Comparison of ENCODE assay signal across 20 mouse cellular contexts in genomic region chr5:141345476-141345875, GRCm38 (mm10).
DNase-seq lines count a peak whose midpoint lies in the region; ATAC-seq and TF ChIP-seq lines count a peak whose summit lies in the region.
"Had no signal": no experiment of that assay in that cellular context is flagged by ENCODE, and none has a peak within 500 bp of the region (broad histone marks: within the 10 kb centered on the region; RNA-seq: fewer than 3 reads in every experiment).

No protein-coding gene starts in this region.

- no peak overlapping the region for H3K4me3 ChIP-seq in heart, embryonic 10.5 days
- H3K4me3 ChIP-seq in lung, embryonic 14.5 days (ENCODE audit: low read depth, low read length) = no peak overlapping the region
- H3K4me3 ChIP-seq: forebrain, embryonic 13.5 days; heart, embryonic 15.5 days; hindbrain, embryonic 15.5 days had no signal

- no peaks in the 10 kb centered on the region for H3K27me3 ChIP-seq in heart, embryonic 10.5 days (ENCODE audit: insufficient read depth, poor library complexity, severe bottlenecking)
- no peaks in the 10 kb centered on the region for H3K27me3 ChIP-seq in lung, embryonic 14.5 days (ENCODE audit: insufficient read depth, low read length)
- H3K27me3 ChIP-seq: forebrain, embryonic 13.5 days; heart, embryonic 15.5 days; hindbrain, embryonic 15.5 days had no signal

- no peak for ATAC-seq in lung, embryonic 14.5 days (ENCODE audit: insufficient read depth)
- ATAC-seq: CD4-positive, CD25-positive, alpha-beta regulatory T cell, adult 4 months; forebrain, embryonic 13.5 days; forebrain, postnatal 0 days had no signal

- no peak overlapping the region for H3K9ac ChIP-seq in lung, embryonic 14.5 days
- H3K9ac ChIP-seq: forebrain, embryonic 13.5 days; forebrain, postnatal 0 days; heart, embryonic 15.5 days; hindbrain, embryonic 15.5 days had no signal

- no peak for DNase-seq in heart, embryonic 10.5 days (ENCODE audit: low spot score)
- DNase-seq in heart, postnatal 14 days = no peak
- DNase-seq in lung, embryonic 14.5 days = peak; percentile 22
- no peak for DNase-seq in lung, postnatal 14 days
- DNase-seq in lung, postnatal 10 days = peak; percentile 19
- no peak for DNase-seq in lung, postnatal 25 days (ENCODE audit: low spot score)
- DNase-seq in brain, embryonic 14.5 days (ENCODE audit: low read depth) = peak; percentile 37
- no peak for DNase-seq in embryo, embryonic 11 days
- DNase-seq: adrenal gland, adult 8-10 months; adrenal gland, postnatal 36 days; B cell, adult 2 months; cerebellum, adult 11 months; cerebellum, adult 9-10 months; forebrain, postnatal 0 days; gastrocnemius, postnatal 14 days had no signal

- 38% methylated on average over 5 of the region's 5 CpGs for WGBS in heart, embryonic 10.5 days
- WGBS in lung, embryonic 14.5 days = 52% methylated on average over 5 of the region's 5 CpGs

- H3K9me3 ChIP-seq in heart, embryonic 10.5 days = no peaks in the 10 kb centered on the region
- H3K9me3 ChIP-seq in lung, embryonic 14.5 days (ENCODE audit: low read depth, low read length) = no peaks in the 10 kb centered on the region
- H3K9me3 ChIP-seq: heart, embryonic 15.5 days; hindbrain, embryonic 15.5 days had no signal

- peaks cover 16% of the 10 kb centered on the region for H3K4me1 ChIP-seq in heart, embryonic 10.5 days
- H3K4me1 ChIP-seq in lung, embryonic 14.5 days (ENCODE audit: insufficient read depth) = no peaks in the 10 kb centered on the region

- intact Hi-C loops in heart, postnatal 14 days (cut with DNase I) = no loop called here

- H3K36me3 ChIP-seq in heart, embryonic 10.5 days = peaks cover 11% of the 10 kb centered on the region; the same call in 1 of the 2 replicates
- H3K36me3 ChIP-seq in lung, embryonic 14.5 days (ENCODE audit: insufficient read depth) = no peaks in the 10 kb centered on the region
- H3K36me3 ChIP-seq: G1E; heart, embryonic 15.5 days; hindbrain, embryonic 15.5 days had no signal

- no peak for TF ChIP-seq POLR2A in brain, embryonic 14.5 days (IDR thresholded peaks at IDR 0.05; ENCODE audit: borderline replicate concordance, extremely low read depth, insufficient read depth, insufficient read length, poor library complexity, severe bottlenecking)

- peak overlapping the region; percentile 6; the same call in 1 of the 2 replicates for H3K27ac ChIP-seq in heart, embryonic 10.5 days
- H3K27ac ChIP-seq in lung, embryonic 14.5 days (ENCODE audit: low read depth) = no peak overlapping the region
- H3K27ac ChIP-seq: forebrain, embryonic 13.5 days; hindbrain, embryonic 15.5 days had no signal

- TF ChIP-seq CTCF in lung, embryonic 14.5 days (IDR thresholded peaks at IDR 0.05; ENCODE audit: low read depth) = no peak
- no peak for TF ChIP-seq CTCF in brain, embryonic 14.5 days (IDR thresholded peaks at IDR 0.05; ENCODE audit: borderline replicate concordance, extremely low read depth, insufficient read depth, insufficient read length)

- no peak overlapping the region for H3K4me2 ChIP-seq in lung, embryonic 14.5 days
- H3K4me2 ChIP-seq: forebrain, embryonic 13.5 days; heart, embryonic 15.5 days; hindbrain, embryonic 15.5 days had no signal

Comparison
In these comparisons a context has a peak if more than half of its experiments do, and no peak if none do; other contexts are left out.
1. DNase-seq: peak in lung, embryonic 14.5 days (single experiment), lung, postnatal 10 days (single experiment) and brain, embryonic 14.5 days (single experiment); none in heart, embryonic 10.5 days (single experiment), heart, postnatal 14 days (0 of 2), lung, postnatal 14 days (single experiment), lung, postnatal 25 days (single experiment) and embryo, embryonic 11 days (single experiment).